Mouse (Mus musculus): ENCODE measurements at regions not wholly inside any gene's neighbourhood (a gene's known extent, or its start where the extent isn't known, plus 50 kb on each side); places are given as distances from the start of the nearest gene placed in this dataset.
A peak's percentile ranks its signal among the peaks of the same experiment; 100 is the strongest.
"Not testable (repeated sequence)": the region's sequence is repeated elsewhere in the genome, so short reads cannot be mapped to it uniquely, and the experiment has no call there.

GRCm38 (mm10) chr14:52791828-52792227 is 296.3 kb upstream of the Olfr1507 start:
- peak; percentile 43 for DNase-seq

- not testable (repeated sequence) for DNase-seq
Measured at GRCm38 (mm10) chr14:52782832-52783231, 287.3 kb upstream of the Olfr1507 start.

GRCm38 (mm10) chr14:52775816-52776215 is 280.3 kb upstream of the Olfr1507 start:
- peak; percentile 45 for DNase-seq

- DNase-seq: peak; percentile 62
Measured at GRCm38 (mm10) chr14:52769450-52769849, 273.9 kb upstream of the Olfr1507 start.

- DNase-seq: peak; percentile 34
Measured at GRCm38 (mm10) chr14:52752159-52752558, 256.6 kb upstream of the Olfr1507 start.

- not testable (repeated sequence) for DNase-seq
Measured at GRCm38 (mm10) chr14:52726680-52727079, 231.1 kb upstream of the Olfr1507 start.

- not testable (repeated sequence) for DNase-seq
Measured at GRCm38 (mm10) chr14:52724988-52725387, 229.4 kb upstream of the Olfr1507 start.

GRCm38 (mm10) chr14:52720640-52721039 is 225.1 kb upstream of the Olfr1507 start:
- DNase-seq: peak; percentile 13

GRCm38 (mm10) chr14:52700851-52701250 is 205.3 kb upstream of the Olfr1507 start:
- not testable (repeated sequence) for DNase-seq

GRCm38 (mm10) chr14:52683636-52684035 is 188.1 kb upstream of the Olfr1507 start:
- not testable (repeated sequence) for DNase-seq

GRCm38 (mm10) chr14:52654355-52654754 is 158.8 kb upstream of the Olfr1507 start:
- DNase-seq: peak; percentile 35

- DNase-seq: peak; percentile 21
Measured at GRCm38 (mm10) chr14:52638179-52638578, 142.6 kb upstream of the Olfr1507 start.

GRCm38 (mm10) chr14:52622184-52622583 is 126.6 kb upstream of the Olfr1507 start:
- peak; percentile 69 for DNase-seq

- peak; percentile 71 for DNase-seq
Measured at GRCm38 (mm10) chr14:52580319-52580718, 84.8 kb upstream of the Olfr1507 start.

GRCm38 (mm10) chr14:52566920-52567319 is 71.4 kb upstream of the Olfr1507 start:
- peak; percentile 73 for DNase-seq

GRCm38 (mm10) chr14:52565606-52566005 is 70.1 kb upstream of the Olfr1507 start:
- no peak for DNase-seq

- not testable (repeated sequence) for DNase-seq
Measured at GRCm38 (mm10) chr14:52556340-52556739, 60.8 kb upstream of the Olfr1507 start.

GRCm38 (mm10) chr14:52553399-52553798 is 57.9 kb upstream of the Olfr1507 start:
- no peak for DNase-seq

- no peak for DNase-seq
Measured at GRCm38 (mm10) chr14:52547933-52548332, 52.4 kb upstream of the Olfr1507 start.

Data from thymus, postnatal 14 days (tissue).